In genomic region chr8:71468916-71469315, GRCm38 (mm10) we compare ENCODE assay signal across 8 mouse cellular contexts. TPM values are rescaled to one million over a fixed set of nuclear protein-coding genes. Genes with fewer than 3 reads are reported as not detected.
A peak's percentile ranks its signal among the peaks of the same experiment; 100 is the strongest.
DNase-seq lines count a peak whose midpoint lies in the region; ATAC-seq and TF ChIP-seq lines count a peak whose summit lies in the region.

Gene Dda1, plus strand, starts transcription at chr8:71469199.

- H3K9ac ChIP-seq in forebrain, embryonic 12.5 days: peak within 1 kb of the TSS; percentile 83
- H3K9ac ChIP-seq in heart, postnatal 0 days (replicated peaks; ENCODE audit: low read depth, low read length): peak within 1 kb of the TSS; percentile 67
- peak within 1 kb of the TSS; percentile 91 for H3K9ac ChIP-seq in liver, embryonic 16.5 days (ENCODE audit: low read depth, low read length)
- peak within 1 kb of the TSS; percentile 87 for H3K9ac ChIP-seq in neural tube, embryonic 13.5 days

- H3K27ac ChIP-seq in forebrain, embryonic 12.5 days: peak within 1 kb of the TSS; percentile 88
- peak within 1 kb of the TSS; percentile 76 for H3K27ac ChIP-seq in heart, postnatal 0 days (ENCODE audit: low read depth)
- peak within 1 kb of the TSS; percentile 70 for H3K27ac ChIP-seq in liver, embryonic 16.5 days (ENCODE audit: low read length)
- peak within 1 kb of the TSS; percentile 91 for H3K27ac ChIP-seq in neural tube, embryonic 13.5 days (replicated peaks)
- H3K27ac ChIP-seq in testis, adult 2 months (ENCODE audit: control insufficient read depth, insufficient read depth, low read depth, low read length): peak within 1 kb of the TSS; percentile 84

- H3K27me3 ChIP-seq in E14TG2a.4 (ENCODE audit: insufficient read depth, low read length): no peaks in the 10 kb centered on the region
- H3K27me3 ChIP-seq in forebrain, embryonic 12.5 days: no peaks in the 10 kb centered on the region
- H3K27me3 ChIP-seq in heart, postnatal 0 days (ENCODE audit: control insufficient read depth, insufficient read depth, low read length): no peaks in the 10 kb centered on the region
- no peaks in the 10 kb centered on the region for H3K27me3 ChIP-seq in liver, embryonic 16.5 days (ENCODE audit: control insufficient read depth, insufficient read depth, low read depth, low read length)
- H3K27me3 ChIP-seq in neural tube, embryonic 13.5 days: no peaks in the 10 kb centered on the region
- no peaks in the 10 kb centered on the region for H3K27me3 ChIP-seq in testis, adult 2 months (ENCODE audit: control insufficient read depth, insufficient read depth, low read length)

- peaks cover 55% of the 10 kb centered on the region for H3K4me1 ChIP-seq in E14TG2a.4 (replicated peaks; ENCODE audit: low read depth, low read length)
- peaks cover 32% of the 10 kb centered on the region for H3K4me1 ChIP-seq in forebrain, embryonic 12.5 days
- peaks cover 17% of the 10 kb centered on the region for H3K4me1 ChIP-seq in heart, postnatal 0 days (ENCODE audit: control insufficient read depth, insufficient read depth)
- H3K4me1 ChIP-seq in liver, embryonic 16.5 days (ENCODE audit: control insufficient read depth, low read depth, low read length): peaks cover 33% of the 10 kb centered on the region
- H3K4me1 ChIP-seq in neural tube, embryonic 13.5 days (replicated peaks): peaks cover 33% of the 10 kb centered on the region
- H3K4me1 ChIP-seq in testis, adult 2 months (ENCODE audit: control insufficient read depth, insufficient read depth, low read length): peaks cover 18% of the 10 kb centered on the region

- no peak for TF ChIP-seq CTCF in E14TG2a.4 (conservative IDR thresholded peaks at IDR 0.05; ENCODE audit: low read length)
- TF ChIP-seq CTCF in heart, postnatal 0 days (IDR thresholded peaks at IDR 0.05; ENCODE audit: low read depth): no peak
- TF ChIP-seq CTCF in testis, adult 2 months (IDR thresholded peaks at IDR 0.05; ENCODE audit: control insufficient read depth, insufficient read depth, insufficient replicate concordance, low read depth, low read length): no peak

- H3K36me3 ChIP-seq in E14TG2a.4 (ENCODE audit: insufficient read depth, low read length): peaks cover 62% of the 10 kb centered on the region
- peaks cover 37% of the 10 kb centered on the region for H3K36me3 ChIP-seq in forebrain, embryonic 12.5 days (replicated peaks)
- H3K36me3 ChIP-seq in heart, postnatal 0 days (replicated peaks; ENCODE audit: control insufficient read depth, insufficient read depth, low read length): peaks cover 25% of the 10 kb centered on the region
- peaks cover 3% of the 10 kb centered on the region for H3K36me3 ChIP-seq in liver, embryonic 16.5 days (ENCODE audit: control insufficient read depth, insufficient read depth)
- peaks cover 41% of the 10 kb centered on the region for H3K36me3 ChIP-seq in neural tube, embryonic 13.5 days
- no peaks in the 10 kb centered on the region for H3K36me3 ChIP-seq in testis, adult 2 months (ENCODE audit: control insufficient read depth, insufficient read depth, low read length)

- under 1% methylated on average over 47 of the region's 52 CpGs for WGBS in forebrain, embryonic 12.5 days
- under 1% methylated on average over 49 of the region's 52 CpGs for WGBS in heart, postnatal 0 days
- 0% methylated on average over 50 of the region's 52 CpGs for WGBS in liver, embryonic 16.5 days (ENCODE audit: insufficient replicate concordance)
- under 1% methylated on average over 45 of the region's 52 CpGs for WGBS in neural tube, embryonic 13.5 days

- H3K4me3 ChIP-seq in E14TG2a.4 (replicated peaks; ENCODE audit: low read length): peak within 1 kb of the TSS; percentile 89
- peak within 1 kb of the TSS; percentile 91 for H3K4me3 ChIP-seq in forebrain, embryonic 12.5 days (replicated peaks)
- peak within 1 kb of the TSS; percentile 85 for H3K4me3 ChIP-seq in heart, postnatal 0 days (ENCODE audit: low read depth, low read length)
- H3K4me3 ChIP-seq in liver, embryonic 16.5 days (ENCODE audit: low read depth, low read length): peak within 1 kb of the TSS; percentile 93
- peak within 1 kb of the TSS; percentile 77 for H3K4me3 ChIP-seq in neural tube, embryonic 13.5 days
- H3K4me3 ChIP-seq in testis, adult 2 months (ENCODE audit: control insufficient read depth, low read depth, low read length): peak within 1 kb of the TSS; percentile 88

- no peaks in the 10 kb centered on the region for H3K9me3 ChIP-seq in E14TG2a.4 (ENCODE audit: low read length)
- no peaks in the 10 kb centered on the region for H3K9me3 ChIP-seq in forebrain, embryonic 12.5 days
- H3K9me3 ChIP-seq in heart, postnatal 0 days (replicated peaks; ENCODE audit: control insufficient read depth, low read length): no peaks in the 10 kb centered on the region
- no peaks in the 10 kb centered on the region for H3K9me3 ChIP-seq in liver, embryonic 16.5 days (replicated peaks; ENCODE audit: control insufficient read depth, low read length)
- H3K9me3 ChIP-seq in neural tube, embryonic 13.5 days: no peaks in the 10 kb centered on the region

- ATAC-seq in forebrain, embryonic 12.5 days (ENCODE audit: low FRiP score): peak; percentile 91
- peak; percentile 82 for ATAC-seq in heart, postnatal 0 days (ENCODE audit: insufficient read depth, low read depth)
- peak; percentile 86 for ATAC-seq in liver, embryonic 16.5 days (ENCODE audit: low read depth)
- peak; percentile 87 for ATAC-seq in neural tube, embryonic 13.5 days (ENCODE audit: low read depth)

- peak; percentile 99 for DNase-seq in c-Kit-positive CD71-positive TER-119-positive erythroid progenitor cells, embryonic 14.5 days (ENCODE audit: low spot score)
- DNase-seq in heart, postnatal 0 days (ENCODE audit: low spot score): peak; percentile 98
- DNase-seq in kidney, postnatal 4 days: peak; percentile 96 to 98

- no peak for TF ChIP-seq EP300 in heart, postnatal 0 days (IDR thresholded peaks at IDR 0.05; ENCODE audit: low read depth)

- peak; percentile 81 for TF ChIP-seq POLR2A in testis, adult 2 months (IDR thresholded peaks at IDR 0.05; ENCODE audit: control insufficient read depth, low read depth, low read length)

- peak within 1 kb of the TSS; percentile 93 for H3K4me2 ChIP-seq in forebrain, embryonic 12.5 days
- peak within 1 kb of the TSS; percentile 96 for H3K4me2 ChIP-seq in heart, postnatal 0 days (ENCODE audit: low read depth, low read length)
- H3K4me2 ChIP-seq in liver, embryonic 16.5 days (ENCODE audit: low read depth, low read length): peak within 1 kb of the TSS; percentile 97
- H3K4me2 ChIP-seq in neural tube, embryonic 13.5 days: peak within 1 kb of the TSS; percentile 91

RNA-seq across cellular contexts. Expression of gene Dda1, which starts in this region (rescaled TPM):
- polyA plus RNA-seq in forebrain, embryonic 12.5 days (2016; fragmentation: Nextera tagmentation; extraction: Ambion mirVana): 146 and 155 TPM in 2 replicates
- total RNA-seq in heart, postnatal 0 days (2014; rRNA removed; ENCODE audit: low replicate concordance): 73.5 and 89.9 TPM in 2 replicates
- 62.7 and 66.4 TPM in 2 replicates for polyA plus RNA-seq in heart, postnatal 0 days (2015; fragmentation: Nextera tagmentation; extraction: Ambion mirVana)
- polyA plus RNA-seq in liver, embryonic 16.5 days (2015; fragmentation: Nextera tagmentation; extraction: Ambion mirVana): 32.1 and 32.8 TPM in 2 replicates
- polyA plus RNA-seq in neural tube, embryonic 13.5 days (2015; fragmentation: Nextera tagmentation; extraction: Ambion mirVana): 217 and 231 TPM in 2 replicates
- polyA plus RNA-seq in testis, adult 2 months (2012; rRNA removed): 136 and 152 TPM in 2 replicates

Comparison
In these comparisons a context has a peak if more than half of its experiments do, and no peak if none do; other contexts are left out.
1. Peak in every context shown above with its lines: DNase-seq, ATAC-seq, H3K4me3 ChIP-seq and H3K27ac ChIP-seq.